Mouse (Mus musculus) forelimb bud, embryonic 11.5 days (tissue): Measurements from ENCODE around the gene D630039A03Rik.
A peak's percentile ranks its signal among the peaks of the same experiment; 100 is the strongest.
"Not testable (repeated sequence)": the region's sequence is repeated elsewhere in the genome, so short reads cannot be mapped to it uniquely, and the experiment has no call there.

ENCODE experiments used
- DNase-seq: peaks from one replicate; pipeline ENCODE4 v3.0.0-alpha.2; 2012; ENCODE audit warnings: low read depth, low spot score

D630039A03Rik gene

DNA sequence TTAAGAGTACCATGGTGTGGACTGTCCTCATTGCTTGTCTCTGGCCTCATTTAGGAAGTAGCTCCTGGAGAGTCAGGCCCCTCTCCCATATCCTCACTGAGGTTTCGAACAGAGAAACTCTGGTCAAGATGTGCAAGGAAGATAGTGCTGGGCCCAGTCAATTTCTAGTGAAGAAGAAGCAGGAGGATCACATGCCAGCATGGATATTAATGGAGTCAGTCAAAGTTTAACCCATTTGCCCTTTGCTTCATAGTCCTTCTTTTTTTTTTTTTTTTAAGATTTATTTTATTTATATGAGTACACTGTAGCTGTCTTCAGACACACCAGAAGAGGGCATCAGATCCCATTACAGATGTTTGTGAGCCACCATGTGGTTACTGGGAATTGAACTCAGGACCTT lies 27.1 kb downstream of the D630039A03Rik start:
- DNase-seq = not testable (repeated sequence)

DNA sequence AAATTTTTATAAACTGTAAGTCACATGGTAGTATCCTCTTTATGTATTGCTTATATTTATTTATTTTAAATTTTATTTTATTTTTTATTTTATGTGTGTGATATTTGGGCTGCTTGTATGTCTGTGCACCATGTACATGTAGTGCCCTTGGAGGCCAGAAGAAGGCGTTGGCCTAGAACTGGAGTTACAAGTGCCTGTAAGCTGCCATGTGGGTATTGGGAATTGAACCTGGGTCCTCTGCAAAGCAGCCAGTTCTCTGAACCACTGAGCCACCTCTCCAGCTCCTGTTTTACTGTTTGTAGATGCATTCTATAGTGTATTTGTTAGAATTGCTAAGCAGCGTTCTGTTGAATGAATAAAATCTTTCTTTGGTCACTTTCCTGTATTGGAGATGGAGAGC lies 27.9 kb downstream of the D630039A03Rik start:
- no peak for DNase-seq

GRCm38 (mm10) chr4:57886888-57887230 lies 29.2 kb downstream of the D630039A03Rik start:
- no peak for DNase-seq

GRCm38 (mm10) chr4:57886066-57886887 lies 29.8 kb downstream of the D630039A03Rik start:
- DNase-seq = no peak

- DNase-seq = no peak
Measured at GRCm38 (mm10) chr4:57885186-57885585, 30.9 kb downstream of the D630039A03Rik start.

DNA sequence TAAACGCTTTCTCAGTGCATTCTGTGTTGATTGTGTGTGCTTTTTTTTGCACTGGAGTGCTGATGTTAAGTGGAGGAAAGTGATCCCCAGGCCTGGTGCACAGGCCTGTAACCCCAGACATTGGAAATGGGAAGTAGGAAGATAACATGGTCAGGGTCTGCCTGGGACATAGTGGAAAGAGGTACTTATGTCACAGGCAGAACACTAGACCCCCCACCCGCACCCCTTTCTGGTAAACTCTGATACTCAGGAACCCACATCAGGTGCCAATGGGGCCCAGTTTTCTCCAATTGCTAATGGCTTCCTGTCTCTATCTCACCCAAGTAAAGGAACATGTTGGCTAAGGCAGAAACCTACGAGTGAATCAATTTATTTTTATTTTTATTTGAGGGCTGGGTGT lies 31.6 kb downstream of the D630039A03Rik start:
- no peak for DNase-seq

DNA sequence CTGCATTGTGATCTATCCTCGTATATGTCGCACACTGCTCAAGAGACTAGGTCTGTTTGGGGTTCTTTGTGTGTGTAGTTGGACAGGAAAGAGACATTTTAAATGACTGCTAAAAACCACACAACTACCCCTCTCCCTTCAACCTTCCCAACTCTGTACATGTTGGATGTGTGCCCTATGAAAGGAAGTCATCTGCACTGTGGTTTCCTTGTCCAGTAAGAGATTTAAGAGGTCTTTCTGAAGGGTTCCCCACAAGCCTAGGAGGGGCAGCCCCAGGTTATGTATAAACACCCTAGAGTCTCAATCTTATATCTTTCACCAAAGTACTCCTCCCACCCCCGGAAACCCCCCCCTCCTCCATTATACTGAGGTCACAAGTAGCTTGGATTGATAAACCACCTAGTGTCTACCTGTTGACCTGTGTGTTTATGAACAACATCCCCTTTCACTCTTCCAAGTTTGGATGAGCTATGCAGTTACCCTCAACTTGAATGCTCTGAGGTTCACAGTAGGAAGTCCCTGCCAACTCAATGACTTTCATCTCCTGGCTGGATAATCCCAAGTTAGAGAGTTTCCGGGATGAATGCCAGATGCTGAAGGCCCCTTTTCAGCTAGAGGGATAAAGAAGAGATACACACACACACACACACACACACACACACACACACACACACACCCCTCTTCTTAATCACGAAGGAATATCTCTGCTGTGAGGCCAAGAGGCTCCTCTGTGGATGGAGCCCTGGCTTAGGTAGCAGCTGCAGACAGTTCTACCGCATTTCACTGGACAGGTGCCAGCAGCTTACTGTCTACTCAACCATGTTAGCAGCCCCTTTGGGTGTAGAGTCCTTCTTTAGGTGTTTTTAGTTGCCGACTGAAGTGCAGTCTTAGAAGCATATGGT lies 32.3 kb downstream of the D630039A03Rik start:
- no peak for DNase-seq

DNA sequence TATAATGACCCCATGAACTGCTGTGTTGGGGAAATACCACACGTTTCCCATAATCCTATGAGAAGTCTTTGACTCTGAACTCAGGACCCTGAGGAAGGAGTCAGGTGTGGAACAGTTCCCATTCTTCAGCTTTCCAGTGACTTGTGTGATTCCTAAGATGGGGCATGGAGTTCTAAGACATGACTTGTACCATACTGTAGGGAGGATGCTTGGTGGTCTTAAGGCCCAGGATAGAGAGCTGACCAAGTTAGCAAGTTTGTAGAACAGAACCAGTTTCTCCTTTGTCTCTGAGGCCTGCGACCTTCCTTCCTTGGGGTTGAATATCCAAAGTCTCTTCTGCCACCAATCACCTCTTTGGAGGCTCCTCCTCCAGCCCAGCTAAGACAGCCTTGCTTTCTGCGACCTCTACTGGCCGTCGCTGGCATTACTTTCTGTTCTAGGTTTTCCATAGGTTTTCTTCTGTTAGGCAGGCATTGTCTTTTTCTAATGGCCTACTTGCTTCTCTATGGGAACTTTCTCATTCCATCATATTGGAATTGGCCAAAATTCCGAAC lies 36.2 kb downstream of the D630039A03Rik start:
- DNase-seq = peak; percentile 70

- no peak for DNase-seq
Measured at GRCm38 (mm10) chr4:57879137-57879536, 37.0 kb downstream of the D630039A03Rik start.

GRCm38 (mm10) chr4:57867454-57867853 lies 48.6 kb downstream of the D630039A03Rik start:
- DNase-seq = no peak

DNA sequence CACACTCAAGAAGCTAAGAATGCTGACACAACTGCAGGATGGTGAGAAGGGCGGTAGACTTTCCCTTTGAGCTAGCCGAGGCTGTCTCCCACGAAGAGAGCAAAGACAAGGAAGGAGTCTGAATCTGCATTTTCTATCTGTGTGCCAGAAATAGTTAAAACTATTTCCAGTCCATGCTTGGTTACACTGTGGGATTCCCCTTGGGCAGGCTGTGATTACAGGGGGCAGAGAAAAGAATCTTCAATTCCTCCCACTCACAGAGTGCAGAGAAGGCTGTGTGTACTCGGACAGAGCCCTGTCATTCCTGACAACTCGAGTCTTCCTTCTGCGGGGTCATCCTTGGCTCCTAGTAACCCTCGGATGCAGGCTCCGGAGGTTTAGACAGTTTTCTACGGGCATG lies 49.1 kb downstream of the D630039A03Rik start:
- DNase-seq = no peak

- DNase-seq = peak; percentile 40
Measured at GRCm38 (mm10) chr4:57866088-57866487, 50.0 kb downstream of the D630039A03Rik start.

DNA sequence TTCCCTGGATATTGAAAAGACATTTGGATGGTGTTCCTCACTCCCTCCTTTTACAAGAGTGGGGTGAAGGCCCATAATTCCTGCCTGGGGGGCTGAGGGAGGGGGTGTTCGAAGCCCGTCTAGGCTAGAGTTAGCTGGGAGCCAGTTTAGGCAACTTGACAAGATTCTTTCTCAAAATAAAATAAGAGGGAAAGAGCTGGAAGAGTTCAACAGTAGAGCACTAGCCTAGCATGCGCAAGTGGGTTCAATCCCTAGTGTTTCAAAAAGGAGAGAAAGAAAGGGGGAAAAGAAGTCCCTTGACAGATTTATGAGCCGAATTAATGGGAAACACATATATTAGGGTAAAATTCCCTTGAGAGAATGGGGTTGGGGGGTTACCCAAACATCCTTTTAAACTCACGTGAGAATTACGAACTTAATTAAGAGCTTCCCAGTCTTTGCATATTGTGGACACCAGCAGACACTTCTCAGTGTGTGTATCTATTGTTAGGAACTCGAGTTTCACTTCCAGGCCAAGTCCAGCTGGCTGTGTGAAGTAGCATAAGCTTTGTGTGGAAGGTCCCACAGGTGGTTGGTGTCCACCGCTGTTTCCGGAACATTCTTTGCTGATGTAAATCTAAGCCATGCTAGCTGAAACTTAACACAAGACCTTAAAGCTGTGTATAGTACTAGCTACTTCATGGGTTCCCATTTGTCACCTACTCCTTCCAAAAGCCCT lies 53.7 kb downstream of the D630039A03Rik start:
- no peak for DNase-seq

DNA sequence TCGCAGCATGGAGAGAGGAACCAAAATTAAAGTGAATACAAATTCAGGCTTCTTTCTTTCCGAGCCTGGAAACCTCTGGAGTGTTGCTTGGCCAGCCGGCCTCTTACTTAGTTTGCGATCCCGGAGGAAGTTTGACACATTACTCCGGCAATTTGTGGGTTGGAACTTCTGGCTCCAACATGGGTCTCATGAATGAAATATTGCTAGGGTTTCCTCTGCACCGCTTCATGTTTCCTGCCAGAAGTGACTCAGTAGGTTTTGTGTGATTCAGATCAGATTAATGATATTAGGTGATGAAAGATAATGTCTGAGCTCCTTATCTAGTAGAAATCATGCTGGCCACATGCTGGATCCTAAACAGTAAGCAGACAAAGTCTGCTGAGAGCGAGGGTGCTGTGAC lies 54.2 kb downstream of the D630039A03Rik start:
- no peak for DNase-seq

GRCm38 (mm10) chr4:57861166-57861565 lies 54.9 kb downstream of the D630039A03Rik start:
- no peak for DNase-seq

DNA sequence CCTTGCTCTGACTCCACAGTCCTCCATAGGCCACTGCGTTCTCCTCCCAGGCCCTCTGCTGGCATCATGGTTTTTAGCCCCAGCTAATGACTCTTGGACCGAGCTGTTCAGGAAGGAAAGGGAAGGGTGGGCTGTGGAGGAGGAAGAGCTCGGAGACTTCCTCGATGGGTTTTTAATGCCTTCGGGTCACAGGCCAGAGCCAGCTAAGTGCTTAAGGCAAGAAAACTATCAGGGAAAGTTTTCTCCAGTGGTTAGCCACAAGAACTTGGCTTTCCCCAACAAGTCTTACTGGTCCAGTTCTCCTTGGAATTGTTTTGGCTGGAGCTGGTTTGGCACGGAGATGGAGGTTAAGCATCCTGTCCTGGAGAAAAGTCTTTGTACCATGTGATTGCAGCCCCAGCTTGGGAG lies 55.9 kb downstream of the D630039A03Rik start:
- DNase-seq = no peak
